In genomic region chr5:139442962-139443361, GRCm38 (mm10) we compare ENCODE assay signal across 16 mouse cellular contexts. TPM values are rescaled to one million over a fixed set of nuclear protein-coding genes. Genes with fewer than 3 reads are reported as not detected.
DNase-seq lines count a peak whose midpoint lies in the region; ATAC-seq and TF ChIP-seq lines count a peak whose summit lies in the region.
"Had no signal": no experiment of that assay in that cellular context is flagged by ENCODE, and none has a peak within 500 bp of the region (broad histone marks: within the 10 kb centered on the region; RNA-seq: fewer than 3 reads in every experiment).

No protein-coding gene starts in this region.

- no peaks in the 10 kb centered on the region for H3K27me3 ChIP-seq in forebrain, embryonic 15.5 days
- H3K27me3 ChIP-seq in hindbrain, embryonic 13.5 days, result no peaks in the 10 kb centered on the region
- no peaks in the 10 kb centered on the region for H3K27me3 ChIP-seq in midbrain, embryonic 16.5 days (ENCODE audit: control insufficient read depth, insufficient read depth, low read depth, low read length)
- H3K27me3 ChIP-seq in kidney, embryonic 14.5 days (ENCODE audit: control insufficient read depth, insufficient read depth, low read length), result no peaks in the 10 kb centered on the region
- H3K27me3 ChIP-seq: embryonic facial prominence, embryonic 15.5 days had no signal

- no peak overlapping the region for H3K9ac ChIP-seq in forebrain, embryonic 15.5 days (replicated peaks)
- no peak overlapping the region for H3K9ac ChIP-seq in hindbrain, embryonic 13.5 days
- no peak overlapping the region for H3K9ac ChIP-seq in midbrain, embryonic 16.5 days (ENCODE audit: low read depth, low read length)
- no peak overlapping the region for H3K9ac ChIP-seq in kidney, embryonic 14.5 days (ENCODE audit: low read depth, low read length)
- H3K9ac ChIP-seq: embryonic facial prominence, embryonic 15.5 days had no signal

- H3K4me1 ChIP-seq in forebrain, embryonic 15.5 days, result peaks cover 19% of the 10 kb centered on the region
- H3K4me1 ChIP-seq in hindbrain, embryonic 13.5 days (replicated peaks), result peaks cover 33% of the 10 kb centered on the region
- 0 out of 2 replicates have a peak, but pooled peaks cover 5% of the 10 kb centered on the region for H3K4me1 ChIP-seq in midbrain, embryonic 16.5 days (ENCODE audit: control insufficient read depth, insufficient read depth, low read length)
- H3K4me1 ChIP-seq in kidney, embryonic 14.5 days (ENCODE audit: control insufficient read depth, insufficient read depth, low read length), result peaks cover 10% of the 10 kb centered on the region; the same call in 1 of the 2 replicates

- no peaks in the 10 kb centered on the region for H3K36me3 ChIP-seq in forebrain, embryonic 15.5 days
- no peaks in the 10 kb centered on the region for H3K36me3 ChIP-seq in hindbrain, embryonic 13.5 days
- H3K36me3 ChIP-seq in midbrain, embryonic 16.5 days (ENCODE audit: control insufficient read depth, insufficient read depth, low read length), result no peaks in the 10 kb centered on the region
- no peaks in the 10 kb centered on the region for H3K36me3 ChIP-seq in kidney, embryonic 14.5 days (ENCODE audit: control insufficient read depth, insufficient read depth, low read length)
- H3K36me3 ChIP-seq: embryonic facial prominence, embryonic 15.5 days had no signal

- intact Hi-C loops in left cerebral cortex, adult 2 months (cut with DNase I), result loop anchor here (1.0 kb wide), 1 partner anchor 18 kb away; no protein-coding TSS in a partner anchor
- intact Hi-C loops in left cerebral cortex, postnatal 4 days (cut with DNase I), result no loop called here

- 79% methylated on average over 4 of the region's 4 CpGs for WGBS in forebrain, embryonic 15.5 days
- WGBS in hindbrain, embryonic 13.5 days, result 74% methylated on average over 4 of the region's 4 CpGs
- WGBS in midbrain, embryonic 16.5 days, result 83% methylated on average over 4 of the region's 4 CpGs
- 60% methylated on average over 4 of the region's 4 CpGs for WGBS in kidney, embryonic 14.5 days

- TF ChIP-seq CTCF in left cerebral cortex, adult 2 months (IDR thresholded peaks at IDR 0.05), result no peak

- ATAC-seq in forebrain, embryonic 15.5 days (replicated peaks), result no peak
- no peak for ATAC-seq in hindbrain, embryonic 13.5 days (ENCODE audit: low FRiP score)
- ATAC-seq in midbrain, embryonic 16.5 days, result no peak
- no peak for ATAC-seq in kidney, embryonic 14.5 days (ENCODE audit: low FRiP score, low TSS enrichment)
- no peak for ATAC-seq in megakaryocyte-erythroid progenitor cell, adult 5-6 weeks (replicated peaks; ENCODE audit: low FRiP score, low TSS enrichment, poor library complexity, severe bottlenecking)

- peak overlapping the region; percentile 69 for H3K27ac ChIP-seq in left cerebral cortex, adult 2 months
- H3K27ac ChIP-seq in forebrain, embryonic 15.5 days (replicated peaks), result peak overlapping the region; percentile 49; the same call in 1 of the 2 replicates
- peak overlapping the region; percentile 31 for H3K27ac ChIP-seq in hindbrain, embryonic 13.5 days
- H3K27ac ChIP-seq in midbrain, embryonic 16.5 days (ENCODE audit: low read length), result peak overlapping the region; percentile 14; the same call in 1 of the 2 replicates
- no peak overlapping the region for H3K27ac ChIP-seq in kidney, embryonic 14.5 days (ENCODE audit: low read depth, low read length)
- H3K27ac ChIP-seq: embryonic facial prominence, embryonic 15.5 days had no signal

- H3K4me2 ChIP-seq in forebrain, embryonic 15.5 days (replicated peaks), result no peak overlapping the region
- no peak overlapping the region for H3K4me2 ChIP-seq in hindbrain, embryonic 13.5 days
- H3K4me2 ChIP-seq in midbrain, embryonic 16.5 days (ENCODE audit: low read length), result no peak overlapping the region
- H3K4me2 ChIP-seq in kidney, embryonic 14.5 days (replicated peaks; ENCODE audit: low read depth, low read length), result no peak overlapping the region
- H3K4me2 ChIP-seq: embryonic facial prominence, embryonic 15.5 days had no signal

- H3K4me3 ChIP-seq in left cerebral cortex, adult 2 months, result no peak overlapping the region
- no peak overlapping the region for H3K4me3 ChIP-seq in forebrain, embryonic 15.5 days
- H3K4me3 ChIP-seq in hindbrain, embryonic 13.5 days, result no peak overlapping the region
- H3K4me3 ChIP-seq in midbrain, embryonic 16.5 days (ENCODE audit: low read depth, low read length), result no peak overlapping the region
- H3K4me3 ChIP-seq in kidney, embryonic 14.5 days (ENCODE audit: low read length), result no peak overlapping the region
- H3K4me3 ChIP-seq: embryonic facial prominence, embryonic 15.5 days had no signal

- H3K9me3 ChIP-seq in forebrain, embryonic 15.5 days, result no peaks in the 10 kb centered on the region
- H3K9me3 ChIP-seq in hindbrain, embryonic 13.5 days, result no peaks in the 10 kb centered on the region
- H3K9me3 ChIP-seq in midbrain, embryonic 16.5 days (replicated peaks; ENCODE audit: control insufficient read depth, low read length, poor library complexity, severe bottlenecking), result no peaks in the 10 kb centered on the region
- no peaks in the 10 kb centered on the region for H3K9me3 ChIP-seq in kidney, embryonic 14.5 days (ENCODE audit: control insufficient read depth, low read length)
- H3K9me3 ChIP-seq: embryonic facial prominence, embryonic 15.5 days had no signal

- no peak for DNase-seq in left cerebral cortex, adult 2 months (ENCODE audit: extremely low spot score in 1 of 2, low spot score in 2 of 2)
- no peak for DNase-seq in left cerebral cortex, postnatal 4 days
- DNase-seq in urinary bladder, postnatal 25 days (ENCODE audit: low spot score), result no peak
- DNase-seq: adrenal gland, adult 8-10 months; gastrocnemius, postnatal 36 days; kidney, adult 18-20 months; kidney, postnatal 36 days; lung, postnatal 36 days; right cerebral cortex, postnatal 4 days had no signal

RNA-seq across cellular contexts. Expression of gene 3110082I17Rik, which starts 17.4 kb away (rescaled TPM):
- total RNA-seq in left cerebral cortex, adult 2 months (2021), result 10 to 100 TPM; 16.3 to 17.9 TPM
- 10 to 100 TPM; 18.0 to 19.2 TPM for total RNA-seq in left cerebral cortex, postnatal 4 days (2021)
- 20.4 and 21.0 TPM in 2 replicates for polyA plus RNA-seq in forebrain, embryonic 15.5 days (2015; fragmentation: Nextera tagmentation; extraction: Ambion mirVana)
- 16.2 and 16.9 TPM in 2 replicates for polyA plus RNA-seq in hindbrain, embryonic 13.5 days (2015; fragmentation: Nextera tagmentation; extraction: Ambion mirVana)
- polyA plus RNA-seq in midbrain, embryonic 16.5 days (2015; fragmentation: Nextera tagmentation; extraction: Ambion mirVana), result 16.8 and 17.7 TPM in 2 replicates
- 31.6 and 40.6 TPM in 2 replicates for polyA plus RNA-seq in kidney, embryonic 14.5 days (2014; fragmentation: Nextera tagmentation; extraction: Ambion mirVana)
- 28.0 and 31.0 TPM in 2 replicates for total RNA-seq in megakaryocyte-erythroid progenitor cell, adult 5-6 weeks (2014; fragmentation: Nextera tagmentation)
- 40.1 and 74.7 TPM in 2 replicates for total RNA-seq in megakaryocyte-erythroid progenitor cell, adult 5-6 weeks (2017)

RNA-seq across cellular contexts. Expression of gene Gper1, which starts 20.0 kb away (rescaled TPM):
- 1 to 10 TPM; 2.5 to 2.8 TPM for total RNA-seq in left cerebral cortex, adult 2 months (2021)
- total RNA-seq in left cerebral cortex, postnatal 4 days (2021), result 1 to 10 TPM; 3.0 to 3.2 TPM
- 7.3 and 8.2 TPM in 2 replicates for polyA plus RNA-seq in forebrain, embryonic 15.5 days (2015; fragmentation: Nextera tagmentation; extraction: Ambion mirVana)
- polyA plus RNA-seq in hindbrain, embryonic 13.5 days (2015; fragmentation: Nextera tagmentation; extraction: Ambion mirVana), result 7.6 and 7.9 TPM in 2 replicates
- 9.4 TPM in 2 replicates for polyA plus RNA-seq in midbrain, embryonic 16.5 days (2015; fragmentation: Nextera tagmentation; extraction: Ambion mirVana)
- polyA plus RNA-seq in kidney, embryonic 14.5 days (2014; fragmentation: Nextera tagmentation; extraction: Ambion mirVana), result 2.6 and 3.4 TPM in 2 replicates
- not detected in 2 replicates for total RNA-seq in megakaryocyte-erythroid progenitor cell, adult 5-6 weeks (2014; fragmentation: Nextera tagmentation)
- not detected in 2 replicates for total RNA-seq in megakaryocyte-erythroid progenitor cell, adult 5-6 weeks (2017)
- total RNA-seq: hematopoietic stem cell, adult 5-6 weeks had no signal

RNA-seq across cellular contexts. Expression of gene C130050O18Rik, which starts 37.9 kb away (rescaled TPM):
- under 1 TPM; 0.29 to 0.63 TPM for total RNA-seq in left cerebral cortex, adult 2 months (2021)
- not detected for total RNA-seq in left cerebral cortex, postnatal 4 days (2021)
- polyA plus RNA-seq in forebrain, embryonic 15.5 days (2015; fragmentation: Nextera tagmentation; extraction: Ambion mirVana), result 0.13 and 0.20 TPM in 2 replicates
- polyA plus RNA-seq in hindbrain, embryonic 13.5 days (2015; fragmentation: Nextera tagmentation; extraction: Ambion mirVana), result 0.13 and 0.22 TPM in 2 replicates
- 0.14 and 0.39 TPM in 2 replicates for polyA plus RNA-seq in midbrain, embryonic 16.5 days (2015; fragmentation: Nextera tagmentation; extraction: Ambion mirVana)
- 0.47 and 0.77 TPM in 2 replicates for polyA plus RNA-seq in kidney, embryonic 14.5 days (2014; fragmentation: Nextera tagmentation; extraction: Ambion mirVana)
- 0.79 TPM in 1 of 2 replicates, not detected in the other for total RNA-seq in megakaryocyte-erythroid progenitor cell, adult 5-6 weeks (2014; fragmentation: Nextera tagmentation)
- total RNA-seq in megakaryocyte-erythroid progenitor cell, adult 5-6 weeks (2017), result 0.08 TPM in 1 of 2 replicates, not detected in the other

RNA-seq across cellular contexts. Expression of gene Zfand2a, which starts 41.4 kb away (rescaled TPM):
- 10 to 100 TPM; 53.9 to 60.0 TPM for total RNA-seq in left cerebral cortex, adult 2 months (2021)
- total RNA-seq in left cerebral cortex, postnatal 4 days (2021), result 10 to 100 TPM; 58.7 to 60.3 TPM
- polyA plus RNA-seq in forebrain, embryonic 15.5 days (2015; fragmentation: Nextera tagmentation; extraction: Ambion mirVana), result 14.2 and 17.5 TPM in 2 replicates
- polyA plus RNA-seq in hindbrain, embryonic 13.5 days (2015; fragmentation: Nextera tagmentation; extraction: Ambion mirVana), result 13.1 and 13.3 TPM in 2 replicates
- 24.0 and 28.1 TPM in 2 replicates for polyA plus RNA-seq in midbrain, embryonic 16.5 days (2015; fragmentation: Nextera tagmentation; extraction: Ambion mirVana)
- polyA plus RNA-seq in kidney, embryonic 14.5 days (2014; fragmentation: Nextera tagmentation; extraction: Ambion mirVana), result 6.2 and 6.8 TPM in 2 replicates
- total RNA-seq in megakaryocyte-erythroid progenitor cell, adult 5-6 weeks (2014; fragmentation: Nextera tagmentation), result 10.9 and 19.5 TPM in 2 replicates
- total RNA-seq in megakaryocyte-erythroid progenitor cell, adult 5-6 weeks (2017), result 13.6 and 14.7 TPM in 2 replicates
